Mouse (Mus musculus): ENCODE results near the gene Myo19. TPM values are rescaled to one million over a fixed set of nuclear protein-coding genes. Genes with fewer than 3 reads are reported as not detected.

Gene Myo19
- 8.2 and 8.8 TPM in 2 replicates for polyA plus RNA-seq (2016; fragmentation: Nextera tagmentation; extraction: Ambion mirVana)

DNA sequence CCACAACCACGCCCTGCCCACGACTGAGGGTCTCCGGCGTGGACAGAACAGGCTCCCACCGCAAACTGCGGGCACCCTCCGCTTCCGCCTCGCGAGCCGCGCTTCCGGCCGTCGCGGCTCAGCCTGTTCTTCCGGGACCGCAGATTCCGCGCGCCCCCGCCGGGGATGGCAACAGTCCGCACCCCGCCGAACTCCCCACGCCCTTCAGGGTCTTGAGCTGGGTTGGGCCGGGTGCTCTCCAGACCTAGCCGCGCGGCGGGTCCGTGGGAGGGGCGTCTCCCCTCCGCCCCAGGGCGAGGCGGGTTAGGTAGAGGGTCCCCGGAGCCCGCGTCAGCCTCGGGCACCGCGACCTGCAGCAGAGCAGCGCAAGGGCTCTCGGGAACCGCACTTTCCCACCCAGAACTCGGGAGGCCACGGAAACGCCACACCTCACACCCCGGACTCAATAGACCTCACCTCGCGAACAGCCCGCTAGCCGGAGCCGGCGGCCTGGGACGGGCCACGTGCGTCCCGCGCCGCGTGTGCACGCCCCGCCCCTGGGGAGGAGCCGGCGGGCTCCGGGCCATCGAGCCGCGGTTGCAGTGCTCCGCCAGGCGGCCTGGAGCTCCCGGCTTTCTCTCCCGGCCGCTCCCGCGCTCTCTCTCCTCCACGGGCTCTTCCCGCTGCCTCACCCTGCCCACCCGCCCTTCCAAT, at the start of gene Myo19, which contains the start of gene Pigw:
Gene Myo19, plus strand, starts transcription at position 377 of the 693 bp plus-strand sequence.
Gene Pigw, minus strand, starts transcription at position 514 of the 693 bp plus-strand sequence.
- Histone ChIP-seq H3K4me2 (replicated peaks) (peak within 1 kb of the TSS; percentile 94), H3K27ac (peak within 1 kb of the TSS; percentile 57), H3K4me1 (peaks cover 16% of the 10 kb centered on the region), H3K27me3 (replicated peaks) (no peaks in the 10 kb centered on the region), H3K36me3 (peaks cover 21% of the 10 kb centered on the region), H3K4me3 (peak within 1 kb of the TSS; percentile 89), H3K9ac (peak within 1 kb of the TSS; percentile 88), H3K9me3 (no peaks in the 10 kb centered on the region)
- WGBS: under 1% methylated on average over 67 of the region's 81 CpGs
- ATAC-seq (ENCODE audit: low FRiP score, low read depth): peak; percentile 97

DNA sequence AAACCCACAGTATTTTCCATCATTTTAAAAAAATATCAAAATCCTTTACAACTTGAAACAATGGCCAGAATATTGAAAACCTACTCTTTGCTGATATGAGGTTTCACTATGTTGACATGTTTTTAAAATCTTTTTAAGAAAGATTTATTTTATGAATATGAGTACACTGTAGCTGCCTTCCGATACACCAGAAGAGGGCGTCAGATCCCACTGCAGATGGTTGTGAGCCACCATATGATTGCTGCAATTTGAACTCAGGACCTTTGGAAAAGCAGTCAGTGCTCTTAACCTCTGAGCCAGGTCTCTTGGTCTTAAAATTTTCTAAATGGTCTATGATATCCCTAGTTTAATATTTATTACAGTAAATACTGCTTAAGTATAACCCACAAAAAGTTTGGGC, 40.6 kb upstream of the Myo19 start:
- H3K36me3 ChIP-seq: peaks cover 59% of the 10 kb centered on the region
- no peak overlapping the region for H3K9ac ChIP-seq
- ATAC-seq (ENCODE audit: low FRiP score, low read depth): no peak
- WGBS: 93% methylated on average over 2 of the region's 2 CpGs
- no peaks in the 10 kb centered on the region for H3K27me3 ChIP-seq (replicated peaks)
- no peak overlapping the region for H3K4me2 ChIP-seq (replicated peaks)
- H3K9me3 ChIP-seq: no peaks in the 10 kb centered on the region
- H3K27ac ChIP-seq: no peak overlapping the region
- H3K4me1 ChIP-seq: no peaks in the 10 kb centered on the region
- no peak overlapping the region for H3K4me3 ChIP-seq

DNA sequence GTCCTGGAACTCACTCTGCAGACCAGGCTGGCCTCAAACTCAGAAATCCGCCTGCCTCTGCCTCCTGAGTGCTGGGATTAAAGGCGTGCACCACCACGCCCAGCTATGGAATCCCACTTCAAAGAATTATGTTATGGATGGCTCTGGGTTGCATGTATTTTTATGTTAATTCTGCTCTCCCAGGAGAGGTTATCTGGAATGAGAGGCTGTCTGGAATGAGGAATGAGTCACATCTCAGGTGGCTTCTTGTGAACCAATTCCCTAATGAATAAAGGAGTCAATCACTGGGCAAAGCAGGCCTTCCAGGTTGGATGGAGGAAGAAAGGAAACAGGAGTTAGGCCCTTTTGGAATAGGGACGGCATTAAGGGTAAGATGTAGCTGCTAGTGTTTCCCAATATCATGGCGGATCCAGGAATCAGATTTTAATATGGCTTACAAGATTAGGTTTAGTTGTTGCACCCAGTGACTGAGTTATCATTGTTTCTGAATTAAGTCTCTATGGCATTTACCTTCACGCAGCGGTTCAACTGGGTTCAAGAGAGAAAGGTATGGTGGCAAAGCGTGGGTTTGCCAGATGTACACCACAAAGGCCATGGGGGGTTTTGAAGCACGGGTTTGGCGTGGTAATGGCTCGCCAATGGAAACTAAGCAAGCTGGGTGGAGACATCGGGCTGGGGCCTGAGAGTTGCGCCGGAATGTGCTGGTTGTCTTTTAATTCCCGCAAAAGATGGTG, 33.0 kb upstream of the Myo19 start:
- no peak overlapping the region for H3K9ac ChIP-seq
- H3K4me3 ChIP-seq: no peak overlapping the region
- no peak overlapping the region for H3K4me2 ChIP-seq (replicated peaks)
- H3K27ac ChIP-seq: no peak overlapping the region
- H3K9me3 ChIP-seq: no peaks in the 10 kb centered on the region
- no peak for ATAC-seq (ENCODE audit: low FRiP score, low read depth)
- H3K4me1 ChIP-seq: no peaks in the 10 kb centered on the region
- H3K27me3 ChIP-seq (replicated peaks): no peaks in the 10 kb centered on the region
- peaks cover 51% of the 10 kb centered on the region for H3K36me3 ChIP-seq
- 94% methylated on average over 15 of the region's 15 CpGs for WGBS

DNA sequence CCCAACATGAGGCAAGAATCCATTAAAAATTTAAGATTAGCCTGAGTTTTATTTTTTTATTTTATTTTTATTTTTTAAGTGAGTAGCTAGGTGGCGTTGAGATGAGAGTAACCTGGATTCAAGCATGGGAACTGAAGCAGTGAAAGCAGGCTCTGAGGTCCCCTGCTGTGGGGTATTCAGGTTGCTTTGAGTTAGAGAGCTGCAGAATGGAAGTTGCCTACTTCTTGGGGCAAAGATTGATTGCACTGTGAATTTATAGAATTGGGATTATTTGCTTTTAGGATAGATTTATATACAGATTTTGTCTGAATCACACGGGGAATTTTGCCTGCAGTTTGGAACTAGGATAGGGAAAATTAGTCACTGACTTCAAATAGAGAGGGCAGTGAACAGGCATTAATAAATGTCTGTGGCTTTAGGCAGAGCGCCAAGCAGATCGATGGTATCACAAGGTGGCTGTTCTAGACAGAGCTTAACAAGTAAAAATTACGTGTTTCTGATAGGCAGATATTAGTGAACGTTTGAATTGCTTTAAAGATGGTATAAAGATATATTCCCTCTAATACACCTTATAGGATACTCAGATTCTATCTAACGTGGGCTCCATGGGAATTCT, 32.4 kb upstream of the Myo19 start:
- Histone ChIP-seq H3K4me3 (no peak overlapping the region), H3K9me3 (no peaks in the 10 kb centered on the region), H3K4me2 (replicated peaks) (no peak overlapping the region), H3K9ac (no peak overlapping the region), H3K27ac (no peak overlapping the region), H3K4me1 (no peaks in the 10 kb centered on the region), H3K36me3 (peaks cover 57% of the 10 kb centered on the region), H3K27me3 (replicated peaks) (no peaks in the 10 kb centered on the region)
- WGBS: 77% methylated on average over 7 of the region's 7 CpGs
- ATAC-seq (ENCODE audit: low FRiP score, low read depth): no peak

DNA sequence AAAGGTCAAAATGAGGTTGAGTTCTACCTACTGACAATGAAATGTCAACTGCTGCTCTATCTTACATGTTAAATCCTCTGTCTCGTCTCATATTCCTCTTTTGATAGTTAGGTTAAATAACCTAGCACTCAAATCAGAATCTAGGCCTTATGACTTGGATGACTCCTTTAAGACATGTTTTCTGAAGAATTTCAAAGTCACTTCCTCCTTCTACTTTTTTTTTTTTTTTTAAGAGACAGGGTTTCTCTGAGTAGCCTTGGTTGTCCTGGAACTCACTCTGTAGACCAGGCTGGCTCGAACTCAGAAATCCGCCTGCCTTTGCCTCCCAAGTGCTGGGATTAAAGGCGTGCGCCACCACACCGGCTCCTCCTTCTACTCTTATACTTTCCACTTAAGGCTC, 24.7 kb upstream of the Myo19 start:
- Histone ChIP-seq H3K4me3 (no peak overlapping the region), H3K27ac (no peak overlapping the region), H3K4me1 (no peaks in the 10 kb centered on the region), H3K27me3 (replicated peaks) (no peaks in the 10 kb centered on the region), H3K9me3 (no peaks in the 10 kb centered on the region), H3K9ac (no peak overlapping the region), H3K4me2 (replicated peaks) (no peak overlapping the region), H3K36me3 (peaks cover 55% of the 10 kb centered on the region)
- ATAC-seq (ENCODE audit: low FRiP score, low read depth): no peak
- 98% methylated on average over 6 of the region's 6 CpGs for WGBS

DNA sequence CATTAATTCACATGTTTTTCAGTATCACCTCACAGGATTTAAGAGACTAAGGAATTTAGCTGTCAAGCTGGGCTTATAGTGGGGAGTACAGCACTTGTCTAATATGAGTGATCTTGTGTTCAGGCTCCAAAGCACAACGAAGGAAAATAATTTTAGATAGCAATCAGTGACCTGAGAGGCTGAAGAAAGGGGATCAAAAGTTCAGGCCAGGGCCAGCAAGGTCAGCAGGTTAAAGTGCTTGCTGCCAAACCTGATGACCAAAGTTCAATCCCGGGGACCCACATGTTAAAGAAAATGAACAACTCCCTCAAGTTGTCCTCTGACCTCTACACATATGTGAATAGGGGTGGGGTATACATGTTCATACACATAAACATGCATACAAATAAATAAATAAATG, 14.7 kb upstream of the Myo19 start:
- Histone ChIP-seq H3K9me3 (no peaks in the 10 kb centered on the region), H3K4me1 (peaks cover 14% of the 10 kb centered on the region), H3K27ac (no peak overlapping the region), H3K36me3 (peaks cover 10% of the 10 kb centered on the region), H3K4me3 (no peak overlapping the region), H3K9ac (no peak overlapping the region), H3K4me2 (replicated peaks) (no peak overlapping the region), H3K27me3 (replicated peaks) (no peaks in the 10 kb centered on the region)
- ATAC-seq (ENCODE audit: low FRiP score, low read depth): no peak
- 86% methylated on average over 2 of the region's 2 CpGs for WGBS

DNA sequence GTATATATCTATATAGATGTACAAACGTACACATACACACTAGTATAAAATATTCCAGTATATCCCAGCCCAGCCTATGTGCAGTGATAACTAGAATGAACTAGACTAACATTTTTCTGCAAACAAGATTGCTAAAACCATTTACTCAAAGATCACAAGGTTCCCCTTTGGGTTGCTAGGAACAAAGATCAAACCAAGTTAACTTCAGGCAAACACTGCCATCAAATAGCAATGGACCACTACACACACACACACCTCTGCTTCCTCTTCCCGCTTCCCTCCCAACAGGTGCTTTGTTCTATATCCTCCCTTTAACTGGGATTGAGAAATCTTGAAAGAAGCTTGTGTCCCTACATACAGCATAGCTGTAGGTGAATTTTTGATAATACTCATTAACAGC, 12.4 kb upstream of the Myo19 start:
- peak overlapping the region; percentile 38 for H3K4me2 ChIP-seq (replicated peaks)
- no peaks in the 10 kb centered on the region for H3K36me3 ChIP-seq
- H3K9ac ChIP-seq: no peak overlapping the region
- H3K27ac ChIP-seq: no peak overlapping the region
- no peaks in the 10 kb centered on the region for H3K9me3 ChIP-seq
- ATAC-seq (ENCODE audit: low FRiP score, low read depth): no peak
- no peak overlapping the region for H3K4me3 ChIP-seq
- WGBS: 87% methylated on average over 2 of the region's 2 CpGs
- peaks cover 14% of the 10 kb centered on the region for H3K4me1 ChIP-seq
- no peaks in the 10 kb centered on the region for H3K27me3 ChIP-seq (replicated peaks)

DNA sequence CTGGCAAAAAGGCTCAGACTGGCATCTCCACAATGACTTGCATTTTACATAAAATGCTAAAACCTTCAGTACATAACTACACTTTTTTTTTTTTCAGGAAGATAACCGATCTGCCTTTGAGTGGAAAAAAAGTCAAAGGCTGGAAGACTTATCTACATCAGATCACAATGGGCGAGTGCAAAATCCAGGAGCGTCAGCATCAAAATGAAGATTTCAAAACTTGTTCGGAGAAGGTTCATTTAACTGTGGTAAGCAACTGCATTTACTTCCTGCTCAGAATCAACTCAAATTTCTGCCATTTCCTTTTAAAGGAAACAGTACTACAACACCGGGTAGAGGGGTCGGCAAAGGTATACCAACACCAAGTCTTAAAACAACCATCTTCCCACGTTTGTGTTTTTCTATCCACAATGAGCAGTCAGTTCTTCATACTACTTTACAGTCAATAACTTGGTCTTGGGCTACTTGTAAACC, 11.1 kb upstream of the Myo19 start:
- H3K27ac ChIP-seq: no peak overlapping the region
- peaks cover 14% of the 10 kb centered on the region for H3K4me1 ChIP-seq
- no peaks in the 10 kb centered on the region for H3K27me3 ChIP-seq (replicated peaks)
- H3K9ac ChIP-seq: peak overlapping the region; percentile 95
- 18% methylated on average over 7 of the region's 7 CpGs for WGBS
- H3K9me3 ChIP-seq: no peaks in the 10 kb centered on the region
- peak overlapping the region; percentile 91 for H3K4me3 ChIP-seq
- peak overlapping the region; percentile 93 for H3K4me2 ChIP-seq (replicated peaks)
- ATAC-seq (ENCODE audit: low FRiP score, low read depth): no peak
- no peaks in the 10 kb centered on the region for H3K36me3 ChIP-seq

DNA sequence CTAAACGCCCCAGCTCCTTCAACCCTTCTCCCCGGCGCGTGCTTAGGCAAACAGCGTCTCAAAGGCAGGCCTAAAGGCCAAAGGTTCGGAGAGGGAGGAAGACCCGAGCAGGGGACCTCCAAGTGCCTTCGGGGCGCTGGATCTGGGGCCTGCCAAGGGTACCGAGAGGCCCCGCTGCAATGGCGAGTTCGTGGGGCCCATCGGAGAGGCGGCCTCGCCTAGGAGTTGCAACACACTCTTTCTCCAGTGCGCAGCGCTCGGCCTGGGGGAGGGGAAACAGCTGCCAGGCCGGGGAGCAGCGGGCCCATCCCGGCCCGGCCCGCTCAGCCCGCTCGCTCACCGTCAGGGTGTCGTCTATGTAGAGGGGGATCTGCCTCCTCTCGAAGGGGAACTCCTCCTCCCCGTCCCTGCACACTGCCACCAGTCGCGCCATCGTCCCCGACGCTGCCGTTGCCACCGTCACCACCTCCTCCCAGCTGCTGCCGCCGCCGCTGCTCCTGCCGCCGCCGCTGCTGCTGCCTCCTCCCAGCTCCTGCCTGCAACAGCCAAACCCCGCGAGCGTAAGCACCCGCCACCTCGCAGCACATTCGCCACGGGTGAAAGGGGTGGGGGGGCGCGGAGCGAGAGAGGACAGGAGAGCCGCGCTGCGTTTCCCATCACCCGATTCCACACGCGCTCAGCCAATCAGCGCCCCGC, 10.3 kb upstream of the Myo19 start:
- WGBS: under 1% methylated on average over 53 of the region's 61 CpGs
- ATAC-seq (ENCODE audit: low FRiP score, low read depth): peak; percentile 84
- H3K9me3 ChIP-seq: no peaks in the 10 kb centered on the region
- no peaks in the 10 kb centered on the region for H3K27me3 ChIP-seq (replicated peaks)
- H3K36me3 ChIP-seq: no peaks in the 10 kb centered on the region
- H3K9ac ChIP-seq: peak overlapping the region; percentile 95
- H3K4me2 ChIP-seq (replicated peaks): peak overlapping the region; percentile 93
- H3K4me3 ChIP-seq: peak overlapping the region; percentile 91
- H3K4me1 ChIP-seq: peaks cover 14% of the 10 kb centered on the region
- peak overlapping the region; percentile 87 for H3K27ac ChIP-seq

DNA sequence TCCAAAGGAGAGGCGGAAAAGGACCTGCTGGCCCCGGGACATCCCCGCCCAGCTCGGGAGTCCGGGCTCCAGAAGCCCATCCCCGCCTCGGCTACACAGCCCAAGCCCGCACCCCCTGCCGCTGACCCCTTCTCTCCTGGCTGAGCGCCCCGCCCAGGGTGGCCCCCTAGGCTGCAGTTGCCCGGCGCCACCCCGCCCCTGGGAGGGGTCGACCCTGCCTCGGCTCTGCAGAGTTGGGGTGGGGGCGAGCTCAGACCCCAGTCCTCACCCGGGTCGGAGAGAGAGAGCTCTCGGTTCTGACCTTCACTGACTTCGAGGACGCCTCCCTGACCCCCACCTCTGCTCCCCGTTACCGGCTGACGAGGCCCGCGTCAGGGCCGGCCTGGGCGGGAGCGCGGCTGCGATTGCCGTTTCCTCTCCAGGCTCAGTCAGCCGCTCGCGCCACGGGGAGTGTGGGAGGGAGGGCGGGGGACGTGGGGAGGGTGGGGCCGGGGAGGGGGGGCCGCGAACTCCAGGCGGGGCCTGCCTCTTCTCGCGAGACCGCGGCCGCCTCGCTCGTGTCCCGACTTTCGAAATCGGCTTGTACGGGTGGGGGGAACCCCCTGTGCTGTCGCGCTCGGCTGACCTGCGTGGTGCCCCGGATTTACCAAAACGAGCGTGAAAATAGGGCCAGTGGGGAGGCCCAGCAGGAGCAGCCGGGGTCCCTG, 9.5 kb upstream of the Myo19 start, which contains the start of gene Ggnbp2:
Gene Ggnbp2, minus strand, starts transcription at position 481 of the 707 bp plus-strand sequence.
- peak; percentile 87 for ATAC-seq (ENCODE audit: low FRiP score, low read depth)
- peak within 1 kb of the TSS; percentile 95 for H3K9ac ChIP-seq
- H3K27me3 ChIP-seq (replicated peaks): no peaks in the 10 kb centered on the region
- H3K4me2 ChIP-seq (replicated peaks): peak within 1 kb of the TSS; percentile 93
- peak within 1 kb of the TSS; percentile 91 for H3K4me3 ChIP-seq
- H3K4me1 ChIP-seq: peaks cover 14% of the 10 kb centered on the region
- H3K27ac ChIP-seq: peak within 1 kb of the TSS; percentile 99
- H3K9me3 ChIP-seq: no peaks in the 10 kb centered on the region
- no peaks in the 10 kb centered on the region for H3K36me3 ChIP-seq
- under 1% methylated on average over 59 of the region's 62 CpGs for WGBS

DNA sequence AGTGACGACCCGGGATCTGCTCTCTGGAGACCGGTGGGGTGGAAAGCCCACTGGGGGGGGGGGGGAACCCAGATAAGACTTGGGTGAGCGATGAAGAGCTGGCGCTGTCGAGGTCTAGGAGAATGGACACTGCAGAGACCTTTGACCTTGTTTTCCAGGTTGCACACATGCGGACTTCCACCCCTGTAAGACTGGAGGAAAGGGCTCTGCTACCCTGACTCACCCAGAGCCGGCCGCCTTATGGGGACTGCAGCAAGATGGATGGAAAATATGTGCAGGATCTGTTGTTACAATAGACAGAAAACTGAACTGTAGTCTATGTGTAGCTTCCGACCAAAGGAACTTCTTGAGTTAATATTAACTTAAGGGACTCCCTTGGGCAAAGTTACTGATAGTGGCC, 8.9 kb upstream of the Myo19 start:
- no peaks in the 10 kb centered on the region for H3K9me3 ChIP-seq
- ATAC-seq (ENCODE audit: low FRiP score, low read depth): peak; percentile 54
- no peaks in the 10 kb centered on the region for H3K27me3 ChIP-seq (replicated peaks)
- peak overlapping the region; percentile 93 for H3K4me2 ChIP-seq (replicated peaks)
- H3K36me3 ChIP-seq: no peaks in the 10 kb centered on the region
- peak overlapping the region; percentile 95 for H3K9ac ChIP-seq
- H3K27ac ChIP-seq: peak overlapping the region; percentile 99
- H3K4me3 ChIP-seq: peak overlapping the region; percentile 91
- H3K4me1 ChIP-seq: peaks cover 14% of the 10 kb centered on the region
- 1% methylated on average over 10 of the region's 10 CpGs for WGBS

All from neural tube, embryonic 12.5 days (tissue).